Mouse (Mus musculus): ENCODE results near the gene Tbc1d24.

Gene Tbc1d24

GRCm38 (mm10) chr17:24190934-24191333 lies 14.4 kb downstream of the Tbc1d24 start:
- no peak for DNase-seq (ENCODE audit: low spot score in 2 of 2)

GRCm38 (mm10) chr17:24174259-24174658 lies 31.1 kb downstream of the Tbc1d24 start:
- no peak for DNase-seq (ENCODE audit: low spot score in 2 of 2)

GRCm38 (mm10) chr17:24173423-24173822 lies 31.9 kb downstream of the Tbc1d24 start:
- DNase-seq (ENCODE audit: low spot score in 2 of 2): peak; percentile 49

DNA sequence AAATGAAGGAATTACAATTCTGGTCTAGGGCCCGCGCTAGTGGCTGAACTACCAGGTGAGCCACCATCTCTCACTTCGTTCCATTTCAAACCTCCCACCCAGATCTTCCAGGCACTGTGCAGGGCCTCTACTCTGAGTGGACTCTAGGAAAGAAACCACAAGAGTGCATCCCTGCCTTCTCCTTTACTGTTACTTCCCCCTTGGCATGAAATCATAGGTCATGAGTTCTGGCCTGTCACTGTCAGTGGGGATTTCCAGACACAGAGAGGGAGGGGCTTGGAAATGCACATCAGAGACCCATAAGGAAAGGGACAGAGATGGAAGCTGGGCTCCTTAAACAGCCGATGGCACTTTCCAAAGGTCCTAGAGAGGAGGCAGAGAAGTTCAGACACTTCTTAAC lies 33.6 kb downstream of the Tbc1d24 start:
- DNase-seq (ENCODE audit: low spot score in 2 of 2): no peak

- no peak for DNase-seq (ENCODE audit: low spot score in 2 of 2)
Observed at GRCm38 (mm10) chr17:24170729-24171128, 34.6 kb downstream of the Tbc1d24 start.

GRCm38 (mm10) chr17:24170125-24170524 lies 35.2 kb downstream of the Tbc1d24 start:
- DNase-seq (ENCODE audit: low spot score in 2 of 2): no peak

GRCm38 (mm10) chr17:24169317-24170065 lies 35.9 kb downstream of the Tbc1d24 start, which contains the start of gene Atp6v0c:
TSS of gene Atp6v0c (minus strand) at chr17:24169702.
- DNase-seq (ENCODE audit: low spot score in 2 of 2): peak; percentile 94 to 95

DNA sequence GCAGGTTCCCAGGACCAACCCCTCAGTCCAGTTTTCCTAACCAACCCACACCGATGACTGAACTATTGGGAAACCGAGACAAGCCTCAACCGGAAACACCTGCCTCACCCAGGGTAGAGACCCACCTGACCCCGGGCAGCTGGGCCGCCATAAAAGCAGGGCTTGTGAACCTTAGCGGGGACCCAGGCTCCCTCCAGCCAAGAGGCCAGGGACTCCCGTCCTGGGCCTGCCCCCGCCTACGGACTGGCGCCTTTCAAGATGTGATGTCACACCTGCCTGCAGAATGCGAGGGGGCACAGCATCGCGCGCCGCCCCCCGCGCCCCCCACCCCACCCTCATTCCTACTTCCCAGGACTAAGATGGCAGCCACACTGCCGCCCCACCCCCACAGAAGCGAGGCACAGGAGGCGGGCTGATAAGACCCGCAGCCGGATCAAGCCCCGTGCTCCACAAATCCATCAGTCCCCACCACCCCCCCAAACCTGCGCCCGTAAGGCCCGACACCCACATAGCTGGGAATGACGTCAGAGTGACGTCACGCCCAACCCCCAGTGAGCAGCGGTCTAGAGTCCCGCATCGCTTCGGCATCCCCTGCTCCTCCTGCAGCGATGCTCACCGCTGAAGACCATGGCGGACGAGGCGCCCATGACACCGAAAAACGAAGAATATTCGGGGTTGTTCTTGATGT lies 36.6 kb downstream of the Tbc1d24 start:
- peak; percentile 61 to 69 for DNase-seq (ENCODE audit: low spot score in 2 of 2)

DNA sequence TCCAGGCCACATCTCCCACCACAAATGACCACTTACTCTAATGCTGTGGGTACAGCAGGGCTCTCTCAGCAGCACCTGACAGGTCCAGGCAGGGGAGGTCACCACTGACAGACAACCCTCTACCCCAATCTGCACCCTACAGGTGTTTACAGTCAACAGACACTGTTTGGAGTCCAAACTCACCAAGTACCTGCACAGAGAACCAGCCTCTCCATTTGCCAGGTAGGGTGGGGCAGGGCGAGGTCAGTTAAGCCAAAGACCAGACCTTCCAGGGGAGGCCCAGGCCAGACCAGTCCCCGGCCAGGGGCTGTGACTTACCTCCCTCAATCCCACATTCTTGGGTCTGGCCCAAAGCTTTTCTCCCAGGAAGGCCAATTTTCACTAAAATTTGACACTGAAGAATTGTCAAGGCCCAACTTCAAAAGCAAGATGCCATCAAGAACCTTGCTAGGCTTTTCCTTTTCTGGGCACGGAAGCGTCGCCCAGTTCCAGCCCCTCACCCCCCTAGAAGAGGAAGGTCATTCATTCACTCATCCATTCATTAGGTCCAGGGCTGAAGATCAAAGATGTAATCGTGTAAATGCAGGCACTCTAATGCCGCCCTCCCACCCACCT lies 37.4 kb downstream of the Tbc1d24 start:
- DNase-seq (ENCODE audit: low spot score in 2 of 2): no peak

DNA sequence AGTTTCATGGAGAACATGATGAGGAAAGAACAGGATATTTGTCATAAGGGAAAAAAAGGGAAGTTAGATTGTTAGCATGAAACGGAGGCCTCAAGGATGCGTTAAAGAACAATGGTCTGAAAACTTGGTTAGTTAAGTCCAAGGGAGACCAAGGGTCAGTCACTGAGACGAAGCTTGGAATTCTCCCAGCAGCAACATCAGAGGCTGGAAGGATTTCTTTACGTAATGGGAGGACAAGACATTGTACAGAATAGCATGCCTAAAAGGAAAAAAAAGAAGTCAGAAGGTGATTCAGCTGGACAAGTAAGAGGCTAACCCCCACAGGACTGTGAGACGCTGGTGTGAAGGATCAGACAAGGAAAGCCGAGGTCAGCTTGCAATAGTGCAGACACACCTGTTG lies 38.2 kb downstream of the Tbc1d24 start:
- no peak for DNase-seq (ENCODE audit: low spot score in 2 of 2)

- DNase-seq (ENCODE audit: low spot score in 2 of 2): no peak
Observed at GRCm38 (mm10) chr17:24164566-24165259, 40.6 kb downstream of the Tbc1d24 start.

- DNase-seq (ENCODE audit: low spot score in 2 of 2): peak; percentile 98 to 99
Observed at GRCm38 (mm10) chr17:24163176-24163962, 42.0 kb downstream of the Tbc1d24 start, which contains the start of gene Amdhd2. TSS of gene Amdhd2 (minus strand) at chr17:24163766.

GRCm38 (mm10) chr17:24162584-24163175 lies 42.7 kb downstream of the Tbc1d24 start:
- no peak for DNase-seq (ENCODE audit: low spot score in 2 of 2)

DNA sequence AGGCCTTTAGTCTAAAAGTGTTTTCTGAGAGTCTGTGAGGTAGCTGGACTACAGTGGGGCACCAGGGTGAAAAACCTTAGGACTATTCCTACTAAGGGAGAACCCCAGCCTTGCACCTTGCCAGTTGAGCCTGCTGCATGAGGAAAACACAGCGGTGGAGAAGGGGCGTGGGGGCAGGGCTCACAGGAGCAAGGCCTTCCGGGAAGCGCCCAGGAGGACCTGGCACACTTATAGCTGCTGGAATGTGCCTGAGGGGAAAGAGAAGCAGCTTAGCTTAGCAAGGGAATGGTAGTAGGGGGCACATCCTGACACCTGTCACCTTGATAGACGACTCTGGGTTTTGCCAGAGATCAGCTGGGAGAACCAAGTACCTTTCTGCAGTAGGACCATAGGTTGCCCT lies 43.9 kb downstream of the Tbc1d24 start:
- no peak for DNase-seq (ENCODE audit: low spot score in 2 of 2)

- no peak for DNase-seq (ENCODE audit: low spot score in 2 of 2)
Observed at GRCm38 (mm10) chr17:24157526-24157925, 47.8 kb downstream of the Tbc1d24 start.

DNA sequence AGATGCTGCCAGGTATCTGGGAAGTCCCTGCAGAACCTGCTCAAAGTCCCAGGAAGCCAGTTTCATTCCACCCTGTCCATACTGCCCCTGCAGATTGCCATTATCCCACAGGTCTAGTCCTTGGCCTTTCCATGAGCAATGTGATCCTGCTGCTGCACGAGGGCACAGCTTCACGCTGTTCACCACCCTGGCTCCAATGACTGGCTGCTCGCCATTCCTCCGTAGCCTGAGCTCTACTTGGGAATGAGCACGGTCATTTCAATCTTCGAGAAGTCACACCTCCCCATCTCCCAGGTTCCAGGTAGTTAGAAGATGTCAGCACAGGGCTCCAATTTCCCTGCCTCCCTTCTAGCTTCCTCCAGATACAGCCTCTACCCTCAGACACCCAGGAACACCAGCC lies 48.2 kb downstream of the Tbc1d24 start:
- DNase-seq (ENCODE audit: low spot score in 2 of 2): no peak

GRCm38 (mm10) chr17:24156394-24156793 lies 49.0 kb downstream of the Tbc1d24 start:
- DNase-seq (ENCODE audit: low spot score in 2 of 2): no peak

DNA sequence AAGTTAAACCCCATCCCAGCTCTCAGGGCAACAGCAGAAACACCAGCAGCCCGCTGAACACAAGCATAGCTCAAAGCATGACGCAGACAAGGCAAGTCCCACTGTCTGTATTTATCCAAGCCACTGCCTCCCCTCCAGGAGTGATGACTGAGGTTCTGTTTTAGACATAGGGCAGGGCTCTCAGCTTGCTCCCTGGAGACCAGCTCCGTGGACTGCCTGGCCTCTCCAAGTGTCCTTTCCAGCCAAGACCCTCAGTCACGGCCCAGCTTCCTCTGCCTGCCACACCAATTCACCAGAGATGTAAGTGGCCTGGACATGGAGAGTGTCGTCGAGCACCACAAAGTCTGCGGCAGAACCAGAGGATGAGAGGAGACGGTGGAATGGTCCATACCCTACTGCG lies 49.6 kb downstream of the Tbc1d24 start:
- no peak for DNase-seq (ENCODE audit: low spot score in 2 of 2)

GRCm38 (mm10) chr17:24154463-24154862 lies 50.9 kb downstream of the Tbc1d24 start:
- no peak for DNase-seq (ENCODE audit: low spot score in 2 of 2)

DNA sequence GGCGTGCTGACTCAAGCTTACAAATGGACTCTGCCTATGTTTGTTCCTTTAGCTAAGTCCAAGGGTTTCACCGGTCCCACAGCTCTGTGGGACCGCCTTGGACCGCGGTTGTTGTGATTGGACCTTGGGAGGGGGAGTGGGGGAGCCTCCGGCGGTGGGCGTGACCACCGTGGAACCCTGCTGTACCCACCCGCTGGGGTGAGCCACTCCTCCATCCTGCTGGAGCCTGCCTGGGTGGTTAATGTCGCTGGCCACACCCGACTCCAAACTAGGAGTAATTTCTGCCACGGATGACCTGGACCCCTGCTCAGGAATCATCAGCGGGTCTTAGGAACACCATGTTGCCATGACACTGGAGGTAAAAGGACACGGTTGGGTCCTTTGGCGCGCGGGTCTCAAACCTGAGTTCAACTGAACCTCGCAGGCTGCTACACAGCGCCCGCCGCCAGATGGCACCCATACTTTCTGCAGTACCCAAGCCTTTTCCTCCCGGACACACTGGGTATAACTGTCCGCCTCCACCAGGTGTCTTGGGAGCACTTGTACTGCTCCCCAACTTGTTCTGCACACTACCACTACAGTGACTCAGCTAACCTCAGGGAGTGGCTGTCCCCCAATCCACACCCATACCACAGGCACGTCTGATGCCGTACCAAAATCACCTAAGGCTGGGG lies 53.3 kb downstream of the Tbc1d24 start:
- peak; percentile 64 to 71 for DNase-seq (ENCODE audit: low spot score in 2 of 2)

All from right cerebral cortex, postnatal 36 days (tissue).